In the genomic region with DNA sequence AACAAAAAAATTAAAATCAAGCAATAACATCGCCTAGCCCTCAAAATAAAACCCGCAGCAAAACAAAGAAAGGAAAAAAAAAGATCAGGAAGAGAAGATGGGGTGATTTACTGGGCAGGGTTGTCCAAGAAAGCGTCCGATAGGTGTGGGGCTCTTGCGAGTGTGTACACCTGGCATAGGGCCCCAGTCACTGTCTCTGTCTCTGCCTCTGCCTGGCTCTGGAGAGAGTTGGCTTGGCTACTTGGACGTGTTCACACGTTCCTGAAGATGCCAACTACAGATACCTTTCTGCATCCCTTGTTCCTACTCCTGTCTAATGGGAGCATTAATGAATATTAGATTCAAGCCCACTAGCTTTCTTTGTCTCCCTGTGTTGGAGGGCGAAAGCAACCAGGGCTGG, we compare ENCODE assay signal across 30 mouse cellular contexts.
DNase-seq lines count a peak whose midpoint lies in the region; ATAC-seq and TF ChIP-seq lines count a peak whose summit lies in the region.
"Had no signal": no experiment of that assay in that cellular context is flagged by ENCODE, and none has a peak within 500 bp of the region (broad histone marks: within the 10 kb centered on the region; RNA-seq: fewer than 3 reads in every experiment).

No protein-coding gene starts in this region.

- H3K27me3 ChIP-seq in liver, adult 2 months (ENCODE audit: control insufficient read depth, insufficient read depth, low read length) = no peaks in the 10 kb centered on the region
- no peaks in the 10 kb centered on the region for H3K27me3 ChIP-seq in hindbrain, embryonic 16.5 days (replicated peaks; ENCODE audit: control insufficient read depth, insufficient read depth, low read length)
- peaks cover 5% of the 10 kb centered on the region; the same call in 1 of the 2 replicates for H3K27me3 ChIP-seq in neural tube, embryonic 14.5 days (ENCODE audit: control insufficient read depth, insufficient read depth, low read length)
- H3K27me3 ChIP-seq: embryonic facial prominence, embryonic 12.5 days; liver, embryonic 13.5 days had no signal

- no peak for TF ChIP-seq POLR2A in liver, adult 2 months (IDR thresholded peaks at IDR 0.05; ENCODE audit: extremely low read depth, insufficient read depth, low read length)

- no peak overlapping the region for H3K27ac ChIP-seq in liver, adult 2 months (replicated peaks; ENCODE audit: insufficient read depth, low read depth, low read length)
- H3K27ac ChIP-seq in hindbrain, embryonic 16.5 days (ENCODE audit: low read depth, low read length) = 0 out of 2 replicates have a peak overlapping the region, but pooled peaks have one; percentile 24
- peak overlapping the region; percentile 29; the same call in 1 of the 2 replicates for H3K27ac ChIP-seq in neural tube, embryonic 14.5 days (ENCODE audit: low read depth, low read length)
- H3K27ac ChIP-seq: embryonic facial prominence, embryonic 12.5 days; layer of hippocampus, adult 2 months; left cerebral cortex, adult 2 months; limb, embryonic 13.5 days; liver, embryonic 13.5 days had no signal

- WGBS in liver, adult 2 months = 68% methylated on average over 8 of the region's 8 CpGs
- WGBS in hindbrain, embryonic 16.5 days = 59% methylated on average over 8 of the region's 8 CpGs
- 30% methylated on average over 8 of the region's 8 CpGs for WGBS in neural tube, embryonic 14.5 days

- peaks cover 9% of the 10 kb centered on the region; the same call in 1 of the 2 replicates for H3K4me1 ChIP-seq in liver, adult 2 months (ENCODE audit: control insufficient read depth, insufficient read depth, low read length)
- H3K4me1 ChIP-seq in hindbrain, embryonic 16.5 days (ENCODE audit: control insufficient read depth, insufficient read depth, low read depth, low read length) = peaks cover 13% of the 10 kb centered on the region
- H3K4me1 ChIP-seq in neural tube, embryonic 14.5 days (ENCODE audit: control insufficient read depth, insufficient read depth, low read length) = peaks cover 9% of the 10 kb centered on the region; the same call in 1 of the 2 replicates
- H3K4me1 ChIP-seq: embryonic facial prominence, embryonic 12.5 days; liver, embryonic 13.5 days had no signal

- no peaks in the 10 kb centered on the region for H3K9me3 ChIP-seq in hindbrain, embryonic 16.5 days (ENCODE audit: control insufficient read depth, low read length)
- no peaks in the 10 kb centered on the region for H3K9me3 ChIP-seq in neural tube, embryonic 14.5 days (ENCODE audit: control insufficient read depth, low read length)
- H3K9me3 ChIP-seq: embryonic facial prominence, embryonic 12.5 days; G1E; limb, embryonic 13.5 days; liver, embryonic 13.5 days had no signal

- peak; percentile 50 for DNase-seq in cerebellum, postnatal 10 days
- no peak for DNase-seq in cerebellum, postnatal 36 days
- DNase-seq in liver, adult 2 months (ENCODE audit: extremely low read depth, low read depth, low spot score) = peak; percentile 62
- no peak for DNase-seq in liver
- DNase-seq in c-Kit-positive CD71-positive TER-119-positive erythroid progenitor cells, embryonic 14.5 days (ENCODE audit: low spot score) = no peak
- DNase-seq: adrenal gland, postnatal 10 days; cerebellum, adult 11-12 months; cerebellum, adult 9-11 months; gastrocnemius, postnatal 36 days; heart, adult 18-20 months; heart, postnatal 36 days; kidney, adult 11 months; kidney, postnatal 36 days; liver, embryonic 13.5 days; lung, adult 18-20 months; lung, postnatal 4 days; thymus, adult 2 months; thymus, postnatal 4 days had no signal

- TF ChIP-seq CTCF in liver, adult 2 months (IDR thresholded peaks at IDR 0.05; ENCODE audit: low read depth, low read length) = no peak

- H3K4me3 ChIP-seq in liver, adult 2 months (ENCODE audit: insufficient read depth, low read depth, low read length) = no peak overlapping the region
- no peak overlapping the region for H3K4me3 ChIP-seq in hindbrain, embryonic 16.5 days (ENCODE audit: low read length)
- no peak overlapping the region for H3K4me3 ChIP-seq in neural tube, embryonic 14.5 days (ENCODE audit: low read depth, low read length)
- H3K4me3 ChIP-seq: embryonic facial prominence, embryonic 12.5 days; layer of hippocampus, adult 2 months; left cerebral cortex, adult 2 months; limb, embryonic 13.5 days; liver, embryonic 13.5 days; myocyte had no signal

- H3K36me3 ChIP-seq in liver, adult 2 months (ENCODE audit: control insufficient read depth, insufficient read depth, low read length) = peaks cover 12% of the 10 kb centered on the region
- no peaks in the 10 kb centered on the region for H3K36me3 ChIP-seq in hindbrain, embryonic 16.5 days (ENCODE audit: control insufficient read depth, insufficient read depth, low read length)
- no peaks in the 10 kb centered on the region for H3K36me3 ChIP-seq in neural tube, embryonic 14.5 days (ENCODE audit: control insufficient read depth, insufficient read depth, low read length)
- H3K36me3 ChIP-seq: embryonic facial prominence, embryonic 12.5 days; limb, embryonic 13.5 days; liver, embryonic 13.5 days had no signal

- peak; percentile 52; the same call in 1 of the 2 replicates for ATAC-seq in hindbrain, embryonic 16.5 days
- ATAC-seq in neural tube, embryonic 14.5 days (ENCODE audit: low read depth) = peak; percentile 67
- ATAC-seq: forebrain, embryonic 14.5 days; inflammation-experienced regulatory T-cells, adult 6 months; lung, postnatal 0 days had no signal

- no peak overlapping the region for H3K4me2 ChIP-seq in hindbrain, embryonic 16.5 days (ENCODE audit: low read length)
- H3K4me2 ChIP-seq in neural tube, embryonic 14.5 days (ENCODE audit: low read depth, low read length) = no peak overlapping the region
- H3K4me2 ChIP-seq: embryonic facial prominence, embryonic 12.5 days; heart, embryonic 11.5 days; liver, embryonic 13.5 days had no signal

- H3K79me2 ChIP-seq in liver, adult 2 months (ENCODE audit: control insufficient read depth, insufficient read depth, low read length) = no peaks in the 10 kb centered on the region

- H3K9ac ChIP-seq in liver, adult 2 months (ENCODE audit: low read depth, low read length) = no peak overlapping the region
- H3K9ac ChIP-seq in hindbrain, embryonic 16.5 days (ENCODE audit: low read depth, low read length) = no peak overlapping the region; the same call in 1 of the 2 replicates
- no peak overlapping the region for H3K9ac ChIP-seq in neural tube, embryonic 14.5 days (replicated peaks; ENCODE audit: low read depth, low read length)
- H3K9ac ChIP-seq: embryonic facial prominence, embryonic 12.5 days; limb, embryonic 13.5 days; liver, embryonic 13.5 days had no signal

Comparison
In these comparisons a context has a peak if more than half of its experiments do, and no peak if none do; other contexts are left out.
1. DNase-seq: peak in cerebellum, postnatal 10 days (2 of 2) and liver, adult 2 months (single experiment); none in cerebellum, postnatal 36 days (0 of 2), liver (single experiment) and c-Kit-positive CD71-positive TER-119-positive erythroid progenitor cells, embryonic 14.5 days (single experiment).